Mouse (Mus musculus) mesoderm, embryonic 11.5 days (tissue): ENCODE results near the gene Sort1.

Source experiments
- DNase-seq: peaks from one replicate; pipeline ENCODE4 v3.0.0-alpha.2; 2012; ENCODE audit warnings: low read depth, low spot score

Sort1 gene

GRCm38 (mm10) chr3:108327916-108328315, 44.0 kb downstream of the Sort1 start:
- no peak for DNase-seq

GRCm38 (mm10) chr3:108328441-108328841, 44.6 kb downstream of the Sort1 start:
- DNase-seq = no peak

- no peak for DNase-seq
These were observed 46.9 kb downstream of the Sort1 start for GRCm38 (mm10) chr3:108330812-108331211.

- no peak for DNase-seq
These were observed 53.0 kb downstream of the Sort1 start for GRCm38 (mm10) chr3:108336878-108337277.

- DNase-seq = no peak
These were observed 57.2 kb downstream of the Sort1 start for GRCm38 (mm10) chr3:108341040-108341439.

- no peak for DNase-seq
These were observed 58.3 kb downstream of the Sort1 start for GRCm38 (mm10) chr3:108342185-108342584.

- DNase-seq = no peak
These were observed 62.0 kb downstream of the Sort1 start for GRCm38 (mm10) chr3:108345855-108346254.

GRCm38 (mm10) chr3:108348376-108348775, 64.5 kb downstream of the Sort1 start:
- DNase-seq = no peak

GRCm38 (mm10) chr3:108355245-108355644, 71.4 kb downstream of the Sort1 start:
- DNase-seq = no peak

GRCm38 (mm10) chr3:108357051-108357450, 73.2 kb downstream of the Sort1 start:
- DNase-seq = no peak

GRCm38 (mm10) chr3:108358445-108358844, 74.6 kb downstream of the Sort1 start:
- no peak for DNase-seq

GRCm38 (mm10) chr3:108360894-108361293, 77.0 kb downstream of the Sort1 start:
- peak; percentile 66 for DNase-seq

GRCm38 (mm10) chr3:108363626-108364025, 79.7 kb downstream of the Sort1 start:
- DNase-seq = no peak

GRCm38 (mm10) chr3:108364270-108364995, 80.6 kb downstream of the Sort1 start, which contains the start of gene Mybphl:
TSS of gene Mybphl (plus strand) at chr3:108364911.
- no peak for DNase-seq

GRCm38 (mm10) chr3:108367173-108367572, 83.3 kb downstream of the Sort1 start:
- no peak for DNase-seq

- no peak for DNase-seq
These were observed 83.9 kb downstream of the Sort1 start for GRCm38 (mm10) chr3:108367828-108368227.

GRCm38 (mm10) chr3:108368721-108369120, 84.8 kb downstream of the Sort1 start:
- DNase-seq = no peak

GRCm38 (mm10) chr3:108372274-108372673, 88.4 kb downstream of the Sort1 start:
- DNase-seq = no peak

- DNase-seq = no peak
These were observed 88.8 kb downstream of the Sort1 start for GRCm38 (mm10) chr3:108372691-108373090.

- DNase-seq = no peak
These were observed 95.2 kb downstream of the Sort1 start for GRCm38 (mm10) chr3:108378875-108379663.

GRCm38 (mm10) chr3:108380695-108381094, 96.8 kb downstream of the Sort1 start:
- DNase-seq = no peak

- no peak for DNase-seq
These were observed 98.3 kb downstream of the Sort1 start for GRCm38 (mm10) chr3:108381945-108382875.
